Mouse (Mus musculus) embryo, embryonic 9.5 days (tissue): ENCODE measurements at regions not wholly inside any gene's neighbourhood (a gene's known extent, or its start where the extent isn't known, plus 50 kb on each side); places are given as distances from the start of the nearest gene placed in this dataset.
"Not testable (repeated sequence)": the region's sequence is repeated elsewhere in the genome, so short reads cannot be mapped to it uniquely, and the experiment has no call there.

Experiments used
- DNase-seq: peaks from one replicate; pipeline ENCODE4 v3.0.0-alpha.2; 2017; ENCODE audit errors: extremely low spot score

- DNase-seq, result no peak
These were observed 70.5 kb downstream of the Rchy1 start for GRCm38 (mm10) chr5:91892338-91892737.

GRCm38 (mm10) chr5:91881771-91882170 lies 81.1 kb downstream of the Rchy1 start:
- no peak for DNase-seq

- no peak for DNase-seq
These were observed 82.6 kb downstream of the Rchy1 start for GRCm38 (mm10) chr5:91880231-91880630.

GRCm38 (mm10) chr5:91878627-91879026 lies 84.2 kb downstream of the Rchy1 start:
- DNase-seq, result no peak

GRCm38 (mm10) chr5:91876682-91877031 lies 86.2 kb downstream of the Rchy1 start:
- DNase-seq, result no peak

DNA sequence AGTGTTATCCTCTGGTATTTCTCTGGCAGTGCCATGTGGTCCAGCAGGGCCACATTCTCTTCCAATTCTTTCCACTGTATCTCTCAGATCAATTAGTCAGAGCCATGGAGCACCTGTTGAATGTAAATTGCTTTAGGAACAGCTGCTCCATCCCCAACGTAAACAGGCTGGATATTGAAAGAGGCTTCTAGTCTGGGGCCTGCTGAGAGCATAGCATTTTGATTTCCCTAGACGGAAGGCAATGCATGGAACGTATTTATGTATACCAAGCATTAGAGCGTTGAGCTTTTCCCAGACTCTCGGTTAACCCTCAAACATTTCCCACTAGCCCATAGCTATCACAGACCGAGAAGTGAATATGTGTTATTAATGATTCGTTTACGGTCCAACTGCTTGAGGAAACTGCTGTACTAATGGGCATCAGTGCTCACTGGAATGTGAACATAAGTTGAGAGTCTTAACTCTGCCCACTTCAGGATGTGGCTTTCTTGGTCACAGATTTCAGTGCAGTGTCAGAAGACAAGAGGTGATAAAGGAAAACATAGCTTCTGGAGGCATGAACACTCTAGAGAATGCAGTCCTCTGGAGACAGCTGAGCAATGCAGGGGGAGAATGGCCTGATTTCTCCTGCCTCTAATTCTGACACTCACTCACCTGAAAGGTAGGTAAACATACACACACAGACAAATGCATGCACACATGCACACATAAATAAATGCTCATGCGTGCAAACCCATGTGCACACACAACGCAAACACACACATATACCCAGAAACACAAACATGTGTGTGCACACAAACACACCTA lies 86.8 kb downstream of the Rchy1 start:
- no peak for DNase-seq

DNA sequence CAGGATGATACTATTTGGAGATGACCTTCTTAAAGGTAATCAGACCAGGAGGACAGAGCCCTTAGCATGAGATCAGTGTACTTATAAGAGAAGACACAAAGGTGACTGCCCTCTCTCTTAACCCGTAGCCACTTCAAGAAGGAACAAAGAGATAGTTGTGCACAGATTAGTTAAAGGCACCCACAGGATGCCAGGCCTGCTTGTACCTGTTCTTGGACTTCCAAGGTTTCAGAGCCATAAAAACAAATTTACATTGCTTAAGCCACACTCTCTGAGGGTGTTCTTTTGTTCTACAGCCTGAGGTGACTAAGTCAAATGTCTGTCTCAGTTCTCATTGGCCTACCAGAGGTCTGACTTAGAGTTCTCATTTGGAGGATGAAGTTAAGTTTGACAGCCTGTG lies 90.1 kb downstream of the Rchy1 start:
- no peak for DNase-seq

DNA sequence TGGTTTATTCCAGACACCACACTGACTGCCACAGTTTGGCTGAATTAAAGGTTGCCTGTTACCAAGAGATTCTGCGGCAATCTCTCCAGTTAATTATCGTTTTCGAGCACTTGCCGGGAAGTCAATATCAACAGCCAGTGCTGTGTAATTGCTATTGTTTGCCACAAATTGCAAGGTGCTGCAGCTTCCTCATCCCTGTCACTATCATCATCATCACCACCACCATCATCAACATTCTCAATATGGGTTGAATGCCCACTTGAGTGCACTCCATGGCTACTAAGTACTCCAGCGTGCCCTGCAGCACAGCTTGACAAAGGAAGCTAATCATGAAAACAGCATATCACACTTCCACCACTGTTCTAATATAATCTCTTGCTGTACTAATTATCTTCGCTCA lies 93.1 kb downstream of the Rchy1 start:
- DNase-seq, result no peak

DNA sequence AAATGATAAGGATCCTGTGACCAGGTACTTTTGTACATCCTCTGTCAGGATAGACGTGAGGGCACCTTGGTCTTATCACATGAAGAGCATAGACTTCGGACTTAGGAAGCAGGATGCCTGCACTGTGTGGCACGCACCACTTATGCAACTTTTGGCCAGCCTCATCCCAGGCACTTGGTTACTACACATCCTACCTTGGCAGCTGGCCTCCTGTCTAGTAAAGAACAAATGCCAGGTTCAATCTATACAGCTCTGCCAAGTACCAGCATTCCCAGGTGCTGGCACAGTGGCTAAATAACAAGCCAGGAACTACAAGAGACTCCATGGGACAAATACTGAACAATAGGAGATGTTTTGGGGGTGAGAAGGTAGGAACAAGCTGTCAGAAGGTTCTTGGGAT lies 96.7 kb downstream of the Rchy1 start:
- DNase-seq, result no peak

- DNase-seq, result no peak
These were observed 97.5 kb downstream of the Rchy1 start for GRCm38 (mm10) chr5:91865365-91865764.

DNA sequence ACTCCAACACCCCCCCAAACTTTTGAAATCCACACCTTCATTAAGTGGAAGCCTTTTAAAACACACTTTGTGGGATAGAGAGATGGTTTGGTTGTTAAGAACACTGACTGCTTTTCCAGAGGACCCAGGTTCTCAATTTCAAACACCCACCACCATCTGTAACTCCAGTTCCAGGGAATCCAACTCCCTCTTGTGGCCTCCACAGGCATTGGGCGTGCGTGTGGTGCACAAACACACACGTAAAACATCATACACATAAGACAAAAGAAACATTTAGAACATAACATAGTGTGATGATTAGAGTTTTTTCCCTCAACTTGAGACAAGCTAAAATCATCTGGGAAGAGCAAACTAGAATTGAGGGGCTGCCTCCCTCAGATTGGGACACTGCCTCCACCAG lies 100.0 kb downstream of the Rchy1 start:
- no peak for DNase-seq

DNA sequence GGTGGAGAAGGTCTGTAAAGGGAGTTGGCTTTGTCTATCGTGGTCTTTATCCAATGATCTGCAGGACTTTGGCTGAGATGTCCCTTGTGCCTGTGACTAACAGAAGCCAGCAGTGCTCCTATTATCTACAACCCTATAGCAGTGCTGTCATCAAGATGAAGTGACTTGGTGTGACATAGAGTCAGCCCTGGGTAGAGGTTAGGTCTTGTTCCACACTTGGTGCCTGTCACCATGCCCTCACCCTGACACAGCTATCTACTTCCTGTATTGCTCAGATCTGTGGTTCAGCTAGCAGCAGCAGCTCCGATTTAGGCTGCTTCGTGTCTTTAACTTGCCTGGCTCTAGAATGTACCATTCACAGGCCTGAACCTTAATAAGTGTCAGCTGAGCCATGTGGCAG lies 100.6 kb downstream of the Rchy1 start:
- DNase-seq, result no peak

GRCm38 (mm10) chr5:91861440-91862187 lies 101.3 kb downstream of the Rchy1 start:
- no peak for DNase-seq

GRCm38 (mm10) chr5:91860489-91860888 lies 102.4 kb downstream of the Rchy1 start:
- no peak for DNase-seq

DNA sequence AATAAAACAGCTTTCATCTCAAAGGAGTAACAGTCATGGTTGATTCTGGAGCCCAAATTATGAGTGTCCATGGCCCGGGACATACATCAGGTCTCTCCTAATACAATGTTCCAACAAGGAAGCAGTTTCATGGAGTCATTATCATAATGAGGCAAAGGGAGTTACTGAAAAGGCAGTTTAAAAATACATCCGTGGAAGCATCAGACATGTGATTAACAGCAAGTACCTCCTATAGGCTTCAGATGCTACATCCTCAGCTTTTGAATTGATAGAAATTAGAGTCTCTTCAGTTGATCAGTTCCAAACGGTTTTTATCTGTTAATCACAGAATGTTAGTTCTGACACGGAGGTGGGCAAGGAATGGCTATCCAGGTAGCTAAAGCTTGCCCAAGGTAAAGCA lies 110.5 kb downstream of the Rchy1 start:
- no peak for DNase-seq

GRCm38 (mm10) chr5:91850862-91851569 lies 111.9 kb downstream of the Rchy1 start:
- not testable (repeated sequence) for DNase-seq

GRCm38 (mm10) chr5:91850440-91850839 lies 112.4 kb downstream of the Rchy1 start:
- no peak for DNase-seq

- DNase-seq, result no peak
These were observed 113.3 kb downstream of the Rchy1 start for GRCm38 (mm10) chr5:91849533-91849932.

DNA sequence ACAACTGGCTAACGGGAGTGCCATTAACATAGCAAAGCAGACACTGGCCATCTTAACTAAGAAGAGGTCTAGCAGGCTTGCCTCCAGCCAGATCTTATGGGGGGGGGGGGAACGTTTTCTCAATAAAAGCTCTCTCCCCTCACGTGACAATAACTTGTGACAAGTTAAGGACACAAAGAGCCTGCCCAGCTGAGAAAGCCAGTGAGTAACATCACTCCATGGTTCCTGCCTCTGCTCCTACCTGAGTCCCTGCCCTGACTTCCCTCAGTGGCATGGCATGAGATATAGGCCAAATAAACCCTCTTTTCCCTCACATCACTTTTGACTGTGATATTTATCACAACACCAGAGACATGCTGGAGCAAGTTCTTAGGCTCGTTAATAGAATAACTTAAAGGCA lies 113.8 kb downstream of the Rchy1 start:
- DNase-seq, result no peak

GRCm38 (mm10) chr5:91848528-91848927 lies 114.3 kb downstream of the Rchy1 start:
- DNase-seq, result no peak

- DNase-seq, result no peak
These were observed 119.8 kb downstream of the Rchy1 start for GRCm38 (mm10) chr5:91843044-91843443.

- DNase-seq, result no peak
These were observed 121.8 kb downstream of the Rchy1 start for GRCm38 (mm10) chr5:91841066-91841465.

DNA sequence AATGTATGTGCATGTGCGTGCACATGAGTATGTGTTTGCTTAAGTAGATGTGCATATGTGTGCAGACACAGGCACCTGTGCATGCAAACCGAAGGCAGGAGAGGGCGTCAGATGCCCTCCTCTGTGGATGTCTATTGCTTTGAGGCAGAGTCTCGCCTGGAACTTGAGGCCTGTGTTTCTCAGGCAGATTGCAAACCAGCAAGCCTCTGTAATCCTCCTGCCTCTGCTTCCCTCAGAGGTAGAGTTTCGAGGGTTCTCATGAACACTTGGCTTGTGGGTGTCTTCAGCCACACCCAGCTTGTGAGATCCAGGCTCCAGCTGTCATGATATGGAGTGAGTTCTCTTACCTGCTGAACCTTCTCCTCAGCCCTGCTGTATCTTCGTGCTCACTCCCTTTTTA lies 134.4 kb downstream of the Rchy1 start:
- DNase-seq, result no peak
